Mouse (Mus musculus): ENCODE data around the gene Dnaaf1.

The Dnaaf1 gene

DNA sequence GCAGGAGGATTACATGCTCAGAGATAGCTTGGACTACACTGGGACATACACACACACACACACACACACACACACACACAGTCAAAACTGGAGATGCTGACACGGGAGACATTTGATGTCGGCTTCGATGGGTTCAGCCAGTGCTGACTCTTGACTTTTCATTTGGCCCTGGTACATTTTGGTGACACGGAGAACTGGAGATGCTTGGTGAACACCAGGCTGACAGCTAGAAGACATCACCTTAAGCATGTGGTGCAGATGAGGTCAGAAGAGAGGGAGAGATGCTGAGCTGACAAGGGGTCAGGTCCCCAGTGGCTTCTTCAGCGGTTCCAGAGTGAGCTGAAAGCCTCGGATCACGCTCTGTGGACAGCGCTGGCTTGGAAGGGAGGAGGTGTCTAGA lies 48.0 kb downstream of the Dnaaf1 start:
- no peak for DNase-seq (ENCODE audit: low spot score in 2 of 2)

- no peak for DNase-seq (ENCODE audit: low spot score in 2 of 2)
These were observed 48.7 kb downstream of the Dnaaf1 start for GRCm38 (mm10) chr8:119623744-119624143.

DNA sequence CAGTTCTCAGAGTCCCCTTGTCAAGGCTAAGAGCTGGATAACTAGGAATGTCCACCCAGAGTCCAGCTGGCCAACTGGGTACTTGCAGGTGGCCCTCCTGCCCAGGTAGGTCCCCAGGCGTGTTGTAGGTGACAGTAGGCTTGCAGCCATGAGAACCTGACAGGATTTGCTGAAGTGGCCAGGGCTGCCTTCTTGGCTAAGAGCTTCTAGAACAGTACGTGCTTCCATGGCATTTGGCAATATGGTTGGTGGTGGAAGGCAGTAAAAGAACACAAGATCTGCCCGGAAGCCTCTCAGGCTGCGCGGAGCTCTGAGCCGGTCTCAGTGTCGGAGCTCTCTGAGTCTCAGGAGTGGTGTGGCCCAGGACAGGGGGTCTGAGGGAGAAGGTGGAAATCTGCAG lies 49.9 kb downstream of the Dnaaf1 start:
- DNase-seq (ENCODE audit: low spot score in 2 of 2): no peak

- DNase-seq (ENCODE audit: low spot score in 2 of 2): no peak
These were observed 50.8 kb downstream of the Dnaaf1 start for GRCm38 (mm10) chr8:119625788-119626187.

DNA sequence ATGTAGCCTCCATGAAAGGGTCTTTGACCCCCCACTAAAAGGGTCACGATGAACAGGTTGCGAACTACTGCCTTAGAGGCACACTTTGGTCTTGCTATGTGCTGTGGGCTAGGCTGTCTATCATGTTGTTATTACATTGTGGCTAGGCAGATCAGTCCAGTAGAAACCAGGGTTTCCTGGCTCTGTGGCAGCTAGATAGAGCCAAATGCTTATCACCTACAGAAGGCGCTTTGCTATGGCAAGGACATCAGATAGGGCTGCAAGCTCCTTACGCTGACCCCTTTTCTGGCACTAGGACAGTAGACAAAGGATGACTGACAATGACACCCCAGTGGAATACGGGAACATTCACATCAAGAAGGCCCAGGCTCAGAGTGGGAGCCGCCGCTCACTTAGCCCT lies 52.2 kb downstream of the Dnaaf1 start:
- no peak for DNase-seq (ENCODE audit: low spot score in 2 of 2)

DNA sequence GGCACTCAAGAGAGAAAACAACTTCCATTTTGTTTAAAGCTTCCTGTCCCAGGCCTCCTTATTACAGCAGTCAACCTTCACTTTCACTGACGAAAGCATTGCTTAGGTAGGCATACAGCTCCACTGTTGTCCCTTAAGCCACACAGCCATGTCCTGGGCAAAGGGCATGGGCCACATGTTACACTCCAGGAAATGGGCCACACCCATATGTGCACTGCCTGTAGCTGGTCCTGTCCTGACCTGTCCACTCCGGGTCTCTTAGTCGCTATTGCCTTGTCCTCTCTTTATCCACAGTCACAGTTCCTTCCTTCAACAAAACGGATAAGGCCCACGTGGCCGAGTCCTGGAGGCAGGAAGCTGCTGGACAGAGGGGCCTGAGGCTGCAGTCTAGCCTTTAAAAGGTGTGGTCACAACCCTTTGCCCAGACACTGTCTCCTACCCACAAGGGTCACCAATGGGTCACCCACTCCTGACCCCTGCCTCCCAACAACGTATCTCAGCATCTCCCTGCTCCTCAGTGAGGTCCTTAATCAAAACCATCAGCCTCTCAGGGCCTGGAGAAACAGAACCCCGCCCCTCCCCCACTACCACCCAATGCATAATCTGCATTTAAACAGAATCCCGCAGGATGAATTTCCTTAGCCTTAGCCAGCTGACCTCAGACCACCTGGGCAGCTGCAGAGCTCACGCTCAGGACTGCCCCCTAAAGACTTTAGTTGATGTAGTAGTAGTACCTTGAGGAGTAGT lies 52.8 kb downstream of the Dnaaf1 start:
- no peak for DNase-seq (ENCODE audit: low spot score in 2 of 2)

- DNase-seq (ENCODE audit: low spot score in 2 of 2): no peak
These were observed 55.8 kb downstream of the Dnaaf1 start for GRCm38 (mm10) chr8:119630841-119631240.

- no peak for DNase-seq (ENCODE audit: low spot score in 2 of 2)
These were observed 57.2 kb downstream of the Dnaaf1 start for GRCm38 (mm10) chr8:119632246-119632645.

DNA sequence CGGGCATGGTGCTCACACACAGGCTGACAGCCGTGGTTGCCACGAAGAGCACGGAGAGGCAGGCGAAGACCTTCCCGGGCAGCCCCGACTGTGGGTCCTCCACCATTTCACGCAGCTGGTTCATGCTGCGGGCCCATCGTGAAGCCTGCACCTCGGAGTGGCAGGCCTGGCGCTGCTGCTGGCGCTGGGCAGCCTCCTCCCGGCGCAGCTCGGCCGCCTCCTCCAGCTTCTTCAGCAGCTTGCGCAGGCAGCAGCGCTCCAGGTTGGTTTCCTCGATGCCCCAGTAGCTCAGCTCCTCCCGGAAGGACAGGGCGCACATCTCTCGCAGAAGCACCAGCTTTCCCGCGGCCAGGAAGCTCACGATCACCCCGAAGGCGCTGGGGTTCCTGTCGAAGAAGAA lies 57.9 kb downstream of the Dnaaf1 start:
- no peak for DNase-seq (ENCODE audit: low spot score in 2 of 2)

DNA sequence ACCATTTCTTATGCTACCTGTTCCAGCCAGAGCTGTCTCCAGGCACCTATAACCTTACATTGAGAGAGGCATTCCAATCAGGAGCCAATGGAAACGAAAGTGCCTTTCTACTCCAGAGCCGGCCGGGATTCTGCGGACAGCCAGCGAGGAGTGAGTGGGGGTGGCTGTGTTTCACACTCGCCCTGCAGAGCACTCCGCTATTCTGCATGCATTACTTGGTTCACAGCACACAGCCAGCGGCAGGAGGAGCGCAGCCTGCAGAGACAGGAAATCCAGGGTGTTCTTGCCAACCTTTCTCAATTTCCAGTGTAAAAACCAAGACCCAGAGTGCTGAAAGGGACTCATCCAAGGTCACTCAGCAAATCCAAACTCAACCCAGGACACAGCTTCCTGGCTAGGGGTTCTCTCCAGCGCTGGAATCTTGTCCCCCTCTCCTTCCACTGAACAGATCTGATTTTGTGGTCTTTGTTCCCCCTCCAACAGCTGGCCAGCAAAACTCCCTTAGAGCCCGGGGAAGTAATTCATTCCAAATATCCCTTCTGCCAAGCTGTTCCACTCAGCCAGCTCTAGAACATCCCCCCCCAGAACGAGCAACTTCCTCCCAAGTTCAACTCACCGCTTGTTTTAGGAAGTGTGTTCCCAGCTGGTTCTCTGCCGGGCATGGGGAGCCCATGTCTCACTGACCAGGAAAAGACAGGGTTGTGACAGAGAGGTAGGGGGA lies 59.7 kb downstream of the Dnaaf1 start:
- no peak for DNase-seq (ENCODE audit: low spot score in 2 of 2)

DNA sequence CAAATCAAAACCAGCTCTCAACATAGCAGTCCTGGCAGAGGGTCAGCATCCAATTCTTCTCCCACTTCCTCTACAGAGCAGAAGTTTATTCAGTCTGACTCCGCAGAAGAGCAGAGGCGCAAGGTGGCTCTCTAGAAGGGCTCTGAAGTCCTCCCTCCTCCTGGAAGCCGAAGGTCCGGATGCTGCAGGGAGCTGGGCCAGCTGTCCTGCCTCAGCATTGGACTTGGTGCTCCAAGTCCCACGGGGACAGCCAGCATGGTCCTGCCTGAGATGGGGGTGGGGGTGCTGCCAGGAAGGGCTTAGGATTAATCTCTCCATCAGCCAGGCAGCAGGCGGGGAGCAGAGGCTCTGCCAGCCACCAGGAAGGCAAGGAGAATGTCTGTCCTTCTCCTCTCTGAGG lies 60.3 kb downstream of the Dnaaf1 start, which contains the start of gene Kcng4:
Kcng4 (minus strand) TSS at position 303 of the 400 bp plus-strand sequence.
- DNase-seq (ENCODE audit: low spot score in 2 of 2): no peak

GRCm38 (mm10) chr8:119635958-119636357 lies 60.9 kb downstream of the Dnaaf1 start:
- no peak for DNase-seq (ENCODE audit: low spot score in 2 of 2)

- no peak for DNase-seq (ENCODE audit: low spot score in 2 of 2)
These were observed 61.7 kb downstream of the Dnaaf1 start for GRCm38 (mm10) chr8:119636766-119637165.

DNA sequence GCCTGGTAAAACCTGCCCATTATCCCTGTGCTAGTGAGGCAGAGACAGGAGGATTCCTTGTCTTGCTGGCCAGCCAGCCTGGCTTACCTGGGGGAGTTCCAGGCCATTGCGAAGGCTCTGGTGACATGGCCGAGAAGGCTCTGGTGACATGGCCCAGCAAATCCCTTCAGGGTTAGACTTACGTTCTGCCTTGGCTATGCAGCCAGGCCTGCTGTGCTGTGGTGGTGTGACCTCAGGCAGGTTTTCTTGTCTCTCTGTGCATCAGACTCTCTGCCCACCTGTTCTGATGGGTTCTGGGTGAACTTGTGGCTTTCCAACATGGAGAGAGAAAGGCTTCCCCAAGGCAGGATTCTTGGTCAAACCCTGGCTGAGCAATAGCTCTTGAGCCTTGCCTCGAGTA lies 62.3 kb downstream of the Dnaaf1 start:
- no peak for DNase-seq (ENCODE audit: low spot score in 2 of 2)

DNA sequence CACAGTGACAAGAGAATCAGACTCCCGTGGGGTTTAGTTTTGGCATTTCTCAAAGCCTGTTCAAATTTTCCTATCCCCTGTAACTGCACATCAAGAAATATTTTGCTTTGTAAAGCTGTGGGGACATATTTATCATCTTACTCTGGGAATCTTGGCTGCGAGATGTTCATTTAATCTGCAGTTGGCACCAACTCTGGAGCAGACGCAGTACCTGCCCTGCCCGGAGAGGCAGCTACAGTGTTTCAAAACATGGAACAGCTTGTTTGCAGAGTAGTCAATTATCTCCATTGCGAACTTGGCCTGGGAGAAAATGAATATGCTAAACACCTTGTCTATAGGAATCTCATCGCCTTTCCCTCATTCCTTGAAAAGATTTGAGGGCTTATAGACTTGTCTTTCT lies 63.2 kb downstream of the Dnaaf1 start:
- no peak for DNase-seq (ENCODE audit: low spot score in 2 of 2)

DNA sequence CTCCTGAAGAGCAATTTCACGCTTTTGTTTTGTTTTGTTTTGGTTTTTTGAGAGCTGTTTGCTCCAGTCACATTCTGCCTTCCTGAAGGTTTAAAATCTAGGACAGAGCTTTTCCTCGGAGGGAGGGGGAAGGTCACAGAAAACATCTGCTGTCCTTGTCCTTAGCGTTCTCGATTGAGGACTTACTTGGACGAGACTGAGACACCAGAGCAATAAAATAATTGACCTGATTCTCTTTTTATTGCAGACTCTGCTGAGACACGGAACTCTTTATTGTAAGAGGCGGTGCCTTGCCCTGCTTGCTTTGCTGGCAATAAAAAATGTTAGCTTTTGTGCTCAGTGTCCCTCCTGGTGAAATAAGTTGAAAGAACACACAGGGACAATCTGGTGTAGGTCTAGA lies 64.8 kb downstream of the Dnaaf1 start:
- DNase-seq (ENCODE audit: low spot score in 2 of 2): no peak

DNA sequence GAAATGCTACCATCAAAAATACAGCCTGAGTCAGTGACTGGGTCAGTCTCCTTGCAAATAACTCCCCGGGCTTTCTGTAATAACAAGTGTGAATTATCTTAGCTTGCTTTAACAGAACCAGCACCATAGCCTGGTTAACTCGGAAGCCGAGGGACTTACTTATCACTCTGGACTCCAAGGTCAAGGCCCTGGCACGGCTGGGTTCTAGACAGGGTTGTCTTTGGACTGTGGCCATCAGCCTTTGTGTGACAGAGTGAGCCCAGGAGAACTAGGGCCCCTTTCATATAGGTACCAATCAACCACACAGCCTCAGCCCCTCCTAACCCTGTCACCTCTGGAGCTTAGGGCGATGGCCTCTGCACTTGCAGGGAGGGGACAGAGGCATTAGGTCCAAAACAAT lies 66.0 kb downstream of the Dnaaf1 start:
- DNase-seq (ENCODE audit: low spot score in 2 of 2): no peak

DNA sequence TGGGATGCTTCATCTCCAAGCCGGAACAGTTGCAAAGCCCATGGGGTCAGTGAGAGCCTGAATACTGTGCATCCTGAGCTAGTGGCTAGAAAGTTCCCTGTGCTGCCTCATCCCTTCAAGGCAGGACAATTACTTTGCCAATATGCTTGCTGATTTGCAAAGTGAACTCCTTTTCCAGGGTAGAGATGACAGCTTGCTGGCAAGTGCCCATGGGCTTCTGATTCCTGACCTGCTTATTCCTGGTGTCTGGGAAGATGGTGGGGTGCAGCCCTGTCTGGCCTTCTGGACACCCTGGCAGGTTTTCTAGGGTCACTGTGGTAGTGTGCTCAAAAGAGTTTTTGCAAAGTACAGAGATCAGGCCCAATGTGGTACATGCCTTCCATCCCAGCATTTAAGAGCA lies 67.9 kb downstream of the Dnaaf1 start:
- DNase-seq (ENCODE audit: low spot score in 2 of 2): no peak

GRCm38 (mm10) chr8:119644429-119644960 lies 69.5 kb downstream of the Dnaaf1 start:
- DNase-seq (ENCODE audit: low spot score in 2 of 2): no peak

- no peak for DNase-seq (ENCODE audit: low spot score in 2 of 2)
These were observed 70.1 kb downstream of the Dnaaf1 start for GRCm38 (mm10) chr8:119644981-119645597.

GRCm38 (mm10) chr8:119646197-119646596 lies 71.2 kb downstream of the Dnaaf1 start:
- no peak for DNase-seq (ENCODE audit: low spot score in 2 of 2)

GRCm38 (mm10) chr8:119646846-119647245 lies 71.8 kb downstream of the Dnaaf1 start:
- no peak for DNase-seq (ENCODE audit: low spot score in 2 of 2)
